Mouse (Mus musculus) heart, embryonic 10.5 days (tissue): ENCODE results near the gene Rce1. TPM values are rescaled to one million over a fixed set of nuclear protein-coding genes. Genes with fewer than 3 reads are reported as not detected.
"Not testable (repeated sequence)": the region's sequence is repeated elsewhere in the genome, so short reads cannot be mapped to it uniquely, and the experiment has no call there.

Source experiments
- DNase-seq: peaks from one replicate; pipeline ENCODE4 v3.0.0-alpha.2; 2017; ENCODE audit warnings: low spot score
- H3K27ac ChIP-seq: fragments of 300-500 bp; sonication (generic); 2 replicates; pipeline ENCODE4 v1.5.1; 2016; ENCODE audit warnings: mild to moderate bottlenecking
- H3K27me3 ChIP-seq: fragments of 300-500 bp; sonication (generic); 2 replicates; pipeline ENCODE4 v1.6.1; 2016; ENCODE audit warnings: mild to moderate bottlenecking; ENCODE audit not compliant: poor library complexity, insufficient read depth, severe bottlenecking
- H3K36me3 ChIP-seq: fragments of 300-500 bp; sonication (generic); 2 replicates; pipeline ENCODE4 v1.6.1; 2016; ENCODE audit warnings: mild to moderate bottlenecking, moderate library complexity
- H3K4me1 ChIP-seq: fragments of 300-500 bp; sonication (generic); 2 replicates; pipeline ENCODE4 v1.6.1; 2016; ENCODE audit warnings: mild to moderate bottlenecking
- H3K4me3 ChIP-seq: fragments of 300-500 bp; sonication (generic); 2 replicates; pipeline ENCODE4 v1.5.1; 2016; ENCODE audit warnings: mild to moderate bottlenecking, moderate library complexity
- H3K9me3 ChIP-seq: fragments of 300-500 bp; sonication (generic); 2 replicates; pipeline ENCODE4 v1.6.1; 2016; ENCODE audit warnings: mild to moderate bottlenecking, moderate library complexity
- WGBS: fragments of 180-500 bp; shearing (Covaris S2); methylation state at CpG from one replicate; pipeline ENCODE4 v1.1.7; 2016; 5-methylcytosine and 5-hydroxymethylcytosine counted together
- polyA plus RNA-seq: library from polyadenylated mRNA; unstranded; fragments of >200 nt; fragmentation: Nextera tagmentation; extraction: Ambion mirVana; gene quantifications from 2 replicates; pipeline ENCODE4 v1.2.1, GENCODE M21; 2016

Gene Rce1
- polyA plus RNA-seq, 1 experiment from 2014 or later = 61.9 TPM

GRCm38 (mm10) chr19:4608511-4608910, 16.9 kb downstream of the Rce1 start:
- DNase-seq = no peak
- 81% methylated on average over 4 of the region's 4 CpGs for WGBS
- H3K36me3 ChIP-seq = peaks cover 26% of the 10 kb centered on the region
- H3K4me1 ChIP-seq = peaks cover 33% of the 10 kb centered on the region
- H3K4me3 ChIP-seq = no peak overlapping the region
- no peaks in the 10 kb centered on the region for H3K9me3 ChIP-seq
- H3K27me3 ChIP-seq = 0 out of 2 replicates have a peak, but pooled peaks cover 6% of the 10 kb centered on the region
- H3K27ac ChIP-seq = no peak overlapping the region

GRCm38 (mm10) chr19:4607406-4607805, 18.0 kb downstream of the Rce1 start:
- no peak for DNase-seq
- peaks cover 15% of the 10 kb centered on the region for H3K36me3 ChIP-seq
- H3K4me1 ChIP-seq = peaks cover 23% of the 10 kb centered on the region
- no peak overlapping the region for H3K4me3 ChIP-seq
- 89% methylated on average over 12 of the region's 12 CpGs for WGBS
- no peak overlapping the region for H3K27ac ChIP-seq
- H3K27me3 ChIP-seq = peaks cover 8% of the 10 kb centered on the region; the same call in 1 of the 2 replicates
- H3K9me3 ChIP-seq = no peaks in the 10 kb centered on the region

GRCm38 (mm10) chr19:4605654-4606053, 19.8 kb downstream of the Rce1 start:
- H3K4me3 ChIP-seq = no peak overlapping the region
- 0 out of 2 replicates have a peak, but pooled peaks cover 2% of the 10 kb centered on the region for H3K36me3 ChIP-seq
- no peak for DNase-seq
- no peaks in the 10 kb centered on the region for H3K9me3 ChIP-seq
- peaks cover 13% of the 10 kb centered on the region; the same call in 1 of the 2 replicates for H3K27me3 ChIP-seq
- H3K27ac ChIP-seq = no peak overlapping the region
- WGBS = 86% methylated on average over 4 of the region's 4 CpGs
- H3K4me1 ChIP-seq = peaks cover 17% of the 10 kb centered on the region

- Histone ChIP-seq H3K27me3 (peaks cover 13% of the 10 kb centered on the region; the same call in 1 of the 2 replicates), H3K27ac (0 out of 2 replicates have a peak overlapping the region, but pooled peaks have one; percentile 2), H3K36me3 (0 out of 2 replicates have a peak, but pooled peaks cover 2% of the 10 kb centered on the region), H3K9me3 (no peaks in the 10 kb centered on the region), H3K4me1 (peaks cover 10% of the 10 kb centered on the region), H3K4me3 (0 out of 2 replicates have a peak overlapping the region, but pooled peaks have one; percentile 1)
- 37% methylated on average over 24 of the region's 24 CpGs for WGBS
- no peak for DNase-seq
Observed at GRCm38 (mm10) chr19:4603801-4604723, 21.4 kb downstream of the Rce1 start.

GRCm38 (mm10) chr19:4602459-4602858, 23.0 kb downstream of the Rce1 start:
- Histone ChIP-seq H3K36me3 (0 out of 2 replicates have a peak, but pooled peaks cover 1% of the 10 kb centered on the region), H3K4me1 (peaks cover 10% of the 10 kb centered on the region), H3K4me3 (no peak overlapping the region), H3K27ac (no peak overlapping the region), H3K27me3 (peaks cover 13% of the 10 kb centered on the region; the same call in 1 of the 2 replicates), H3K9me3 (no peaks in the 10 kb centered on the region)
- WGBS = 87% methylated on average over 20 of the region's 20 CpGs
- DNase-seq = no peak

GRCm38 (mm10) chr19:4596071-4596470, 29.4 kb downstream of the Rce1 start:
- H3K4me1 ChIP-seq = no peaks in the 10 kb centered on the region
- no peaks in the 10 kb centered on the region for H3K9me3 ChIP-seq
- DNase-seq = no peak
- no peak overlapping the region for H3K27ac ChIP-seq
- 71% methylated on average over 2 of the region's 2 CpGs for WGBS
- H3K4me3 ChIP-seq = no peak overlapping the region
- no peaks in the 10 kb centered on the region for H3K36me3 ChIP-seq
- no peaks in the 10 kb centered on the region for H3K27me3 ChIP-seq

- WGBS = 52% methylated on average over 7 of the region's 7 CpGs
- no peaks in the 10 kb centered on the region for H3K27me3 ChIP-seq
- no peaks in the 10 kb centered on the region for H3K9me3 ChIP-seq
- H3K36me3 ChIP-seq = no peaks in the 10 kb centered on the region
- no peak for DNase-seq
- no peak overlapping the region for H3K27ac ChIP-seq
- H3K4me3 ChIP-seq = no peak overlapping the region
- H3K4me1 ChIP-seq = peaks cover 7% of the 10 kb centered on the region; the same call in 1 of the 2 replicates
Observed at GRCm38 (mm10) chr19:4593792-4594522, 31.5 kb downstream of the Rce1 start.

- WGBS = 83% methylated on average over 3 of the region's 3 CpGs
- no peaks in the 10 kb centered on the region for H3K9me3 ChIP-seq
- DNase-seq = no peak
Observed at GRCm38 (mm10) chr19:4590025-4590424, 35.4 kb downstream of the Rce1 start.

GRCm38 (mm10) chr19:4589081-4589480, 36.4 kb downstream of the Rce1 start:
- H3K36me3 ChIP-seq = no peaks in the 10 kb centered on the region

More at GRCm38 (mm10) chr19:4590025-4590424, 35.4 kb downstream of the Rce1 start:
- no peak overlapping the region for H3K4me3 ChIP-seq
- H3K27me3 ChIP-seq = no peaks in the 10 kb centered on the region
- no peaks in the 10 kb centered on the region for H3K36me3 ChIP-seq
- peaks cover 7% of the 10 kb centered on the region; the same call in 1 of the 2 replicates for H3K4me1 ChIP-seq
- H3K27ac ChIP-seq = no peak overlapping the region

GRCm38 (mm10) chr19:4588430-4588829, 37.0 kb downstream of the Rce1 start:
- peaks cover 7% of the 10 kb centered on the region; the same call in 1 of the 2 replicates for H3K4me1 ChIP-seq
- no peak overlapping the region for H3K4me3 ChIP-seq
- no peak overlapping the region for H3K27ac ChIP-seq
- H3K9me3 ChIP-seq = no peaks in the 10 kb centered on the region
- WGBS = 70% methylated on average over 3 of the region's 3 CpGs
- no peaks in the 10 kb centered on the region for H3K36me3 ChIP-seq
- no peaks in the 10 kb centered on the region for H3K27me3 ChIP-seq
- no peak for DNase-seq

More at GRCm38 (mm10) chr19:4589081-4589480, 36.4 kb downstream of the Rce1 start:
- Histone ChIP-seq H3K4me1 (peaks cover 7% of the 10 kb centered on the region; the same call in 1 of the 2 replicates), H3K9me3 (no peaks in the 10 kb centered on the region), H3K27me3 (no peaks in the 10 kb centered on the region), H3K27ac (no peak overlapping the region), H3K4me3 (no peak overlapping the region)
- WGBS = 54% methylated on average over 1 of the region's 1 CpGs
- DNase-seq = no peak

GRCm38 (mm10) chr19:4587426-4587825, 38.0 kb downstream of the Rce1 start:
- 49% methylated on average over 2 of the region's 2 CpGs for WGBS
- DNase-seq = no peak
- H3K27ac ChIP-seq = no peak overlapping the region
- H3K4me3 ChIP-seq = no peak overlapping the region
- H3K36me3 ChIP-seq = no peaks in the 10 kb centered on the region
- H3K27me3 ChIP-seq = no peaks in the 10 kb centered on the region
- peaks cover 7% of the 10 kb centered on the region; the same call in 1 of the 2 replicates for H3K4me1 ChIP-seq
- H3K9me3 ChIP-seq = no peaks in the 10 kb centered on the region

- H3K9me3 ChIP-seq, DNase-seq, H3K4me3 ChIP-seq, H3K4me1 ChIP-seq, H3K36me3 ChIP-seq, H3K27ac ChIP-seq, H3K27me3 ChIP-seq: not testable (repeated sequence)
Observed at GRCm38 (mm10) chr19:4586783-4587182, 38.7 kb downstream of the Rce1 start.
